Comparison of ENCODE assay signal across 18 mouse cellular contexts in genomic region chr1:119299842-119300752, GRCm38 (mm10).
A peak's percentile ranks its signal among the peaks of the same experiment; 100 is the strongest.
DNase-seq lines count a peak whose midpoint lies in the region; ATAC-seq and TF ChIP-seq lines count a peak whose summit lies in the region.
"Had no signal": no experiment of that assay in that cellular context is flagged by ENCODE, and none has a peak within 500 bp of the region (broad histone marks: within the 10 kb centered on the region; RNA-seq: fewer than 3 reads in every experiment).

No protein-coding gene starts in this region.

- TF ChIP-seq CTCF in heart, adult 2 months (IDR thresholded peaks at IDR 0.05): no peak
- TF ChIP-seq CTCF in Patski (IDR thresholded peaks at IDR 0.05): no peak

- POLR2A ChIA-PET in Patski (lab: Charles Lee): interaction anchor here (0.5 to 1.0 kb wide), 2 partner anchors 15 to 75 kb away, joined by 3 read pairs; no protein-coding TSS in a partner anchor

- no peak overlapping the region for H3K27ac ChIP-seq in heart, adult 2 months
- no peak overlapping the region for H3K27ac ChIP-seq in heart, embryonic 12.5 days (ENCODE audit: poor library complexity, severe bottlenecking)
- H3K27ac ChIP-seq in forebrain, embryonic 12.5 days: no peak overlapping the region
- H3K27ac ChIP-seq: embryonic facial prominence, embryonic 13.5 days; heart, embryonic 15.5 days; intestine, embryonic 15.5 days; midbrain, embryonic 15.5 days had no signal

- 47% methylated on average over 12 of the region's 12 CpGs for WGBS in heart, adult 2 months
- 65% methylated on average over 12 of the region's 12 CpGs for WGBS in heart, embryonic 12.5 days
- WGBS in forebrain, embryonic 12.5 days: 90% methylated on average over 12 of the region's 12 CpGs

- DNase-seq in heart, adult 2 months: peak; percentile 40 to 74
- DNase-seq in Patski (ENCODE audit: low read depth, low spot score): peak; percentile 59
- DNase-seq in heart, adult 9 months (ENCODE audit: low spot score in 2 of 2): peak; percentile 27 to 32
- DNase-seq in retina, postnatal 1 day: no peak
- DNase-seq: cerebellum, adult 8-10 months; forebrain, postnatal 0 days; left cerebral cortex, postnatal 4 days; liver, postnatal 0 days; thymus, adult 18-20 months had no signal

- 0 out of 2 replicates have a peak, but pooled peaks have one; percentile 37 for TF ChIP-seq EP300 in heart, adult 2 months (IDR thresholded peaks at IDR 0.05; ENCODE audit: insufficient read depth, low read depth, low read length)

- no peaks in the 10 kb centered on the region for H3K27me3 ChIP-seq in heart, adult 2 months (ENCODE audit: control insufficient read depth, insufficient read depth, low read length)
- no peaks in the 10 kb centered on the region for H3K27me3 ChIP-seq in heart, embryonic 12.5 days (replicated peaks)
- H3K27me3 ChIP-seq in Patski (no peaks in the 10 kb centered on the region), myocyte (ENCODE audit: control insufficient read depth, insufficient read depth, insufficient read length) (no peaks in the 10 kb centered on the region)
- peaks cover 53% of the 10 kb centered on the region for H3K27me3 ChIP-seq in forebrain, embryonic 12.5 days
- H3K27me3 ChIP-seq: CH12.LX; embryonic facial prominence, embryonic 13.5 days; heart, embryonic 15.5 days; intestine, embryonic 15.5 days had no signal

- H3ac ChIP-seq in myocyte (ENCODE audit: control insufficient read depth, insufficient read length): no peak overlapping the region

- CTCF ChIA-PET in Patski (lab: Charles Lee): interaction anchor here (1.0 kb wide), 2 partner anchors 8 to 91 kb away, joined by 3 read pairs; no protein-coding TSS in a partner anchor

- no peaks in the 10 kb centered on the region for H3K9me3 ChIP-seq in heart, embryonic 12.5 days (replicated peaks)
- H3K9me3 ChIP-seq in forebrain, embryonic 12.5 days: no peaks in the 10 kb centered on the region
- H3K9me3 ChIP-seq: embryonic facial prominence, embryonic 13.5 days; heart, embryonic 15.5 days; intestine, embryonic 15.5 days; midbrain, embryonic 15.5 days had no signal

- no peaks in the 10 kb centered on the region for H3K36me3 ChIP-seq in heart, adult 2 months (ENCODE audit: control insufficient read depth, insufficient read depth, low read length)
- H3K36me3 ChIP-seq in heart, embryonic 12.5 days: no peaks in the 10 kb centered on the region
- no peaks in the 10 kb centered on the region for H3K36me3 ChIP-seq in myocyte (ENCODE audit: control insufficient read depth, insufficient read depth)
- H3K36me3 ChIP-seq in forebrain, embryonic 12.5 days (replicated peaks): no peaks in the 10 kb centered on the region
- H3K36me3 ChIP-seq: embryonic facial prominence, embryonic 13.5 days; heart, embryonic 15.5 days; intestine, embryonic 15.5 days; midbrain, embryonic 15.5 days had no signal

- no peak overlapping the region for H3K4me3 ChIP-seq in heart, adult 2 months
- no peak overlapping the region for H3K4me3 ChIP-seq in heart, embryonic 12.5 days
- H3K4me3 ChIP-seq in myocyte: no peak overlapping the region
- no peak overlapping the region for H3K4me3 ChIP-seq in forebrain, embryonic 12.5 days (replicated peaks)
- H3K4me3 ChIP-seq: embryonic facial prominence, embryonic 13.5 days; heart, embryonic 15.5 days; intestine, embryonic 15.5 days; midbrain, embryonic 15.5 days had no signal

- no peaks in the 10 kb centered on the region for H3K79me2 ChIP-seq in heart, adult 2 months (replicated peaks; ENCODE audit: control insufficient read depth, insufficient read depth, low read length)
- no peaks in the 10 kb centered on the region for H3K79me2 ChIP-seq in myocyte (ENCODE audit: control insufficient read depth, insufficient read depth)

- no peak overlapping the region for H3K4me2 ChIP-seq in heart, embryonic 12.5 days
- no peak overlapping the region for H3K4me2 ChIP-seq in myocyte (ENCODE audit: low read depth)
- no peak overlapping the region for H3K4me2 ChIP-seq in forebrain, embryonic 12.5 days
- H3K4me2 ChIP-seq: embryonic facial prominence, embryonic 13.5 days; heart, embryonic 15.5 days; intestine, embryonic 15.5 days; midbrain, embryonic 15.5 days had no signal

- no peak overlapping the region for H3K9ac ChIP-seq in heart, adult 2 months (ENCODE audit: low read depth, low read length)
- no peak overlapping the region for H3K9ac ChIP-seq in heart, embryonic 12.5 days
- H3K9ac ChIP-seq in forebrain, embryonic 12.5 days: no peak overlapping the region
- H3K9ac ChIP-seq: embryonic facial prominence, embryonic 13.5 days; forebrain, postnatal 0 days; heart, embryonic 15.5 days; intestine, embryonic 15.5 days; liver, postnatal 0 days; midbrain, embryonic 15.5 days had no signal

- TF ChIP-seq POLR2A in heart, adult 2 months (IDR thresholded peaks at IDR 0.05; ENCODE audit: insufficient read depth, low read depth, low read length): no peak
- TF ChIP-seq POLR2A in myocyte (IDR thresholded peaks at IDR 0.05; ENCODE audit: insufficient read length, low read depth): no peak

- ATAC-seq in heart, embryonic 12.5 days (ENCODE audit: insufficient number of reproducible peaks, low FRiP score): no peak
- ATAC-seq in Patski: peak; percentile 60
- no peak for ATAC-seq in forebrain, embryonic 12.5 days (ENCODE audit: low FRiP score)
- no peak for ATAC-seq in cerebellum, adult (ENCODE audit: insufficient number of reproducible peaks, low FRiP score, low TSS enrichment)
- ATAC-seq: forebrain, postnatal 0 days; intestine, embryonic 15.5 days; liver, postnatal 0 days; midbrain, embryonic 15.5 days had no signal

- intact Hi-C loops in heart, adult 2 months (cut with DNase I): no loop called here

- peaks cover 5% of the 10 kb centered on the region; the same call in 1 of the 2 replicates for H3K4me1 ChIP-seq in heart, adult 2 months (ENCODE audit: control insufficient read depth, insufficient read depth, low read length)
- peaks cover 11% of the 10 kb centered on the region; the same call in 1 of the 2 replicates for H3K4me1 ChIP-seq in heart, embryonic 12.5 days (replicated peaks)
- H3K4me1 ChIP-seq in forebrain, embryonic 12.5 days: peaks cover 11% of the 10 kb centered on the region
- H3K4me1 ChIP-seq: heart, embryonic 15.5 days; intestine, embryonic 15.5 days had no signal

- in situ Hi-C loops in Patski (cut with MboI; ENCODE audit: low pct_unique_long_range_greater_than_20kb): no loop called here

TF ChIP-seq in myocyte, 11 proteins besides CTCF, POLR2A, EP300 and RAD21:
- TF ChIP-seq MYOG (IDR thresholded peaks at IDR 0.05; ENCODE audit: control insufficient read depth in 1 of 3, insufficient read depth in 1 of 3, insufficient read length in 2 of 3, low read depth in 2 of 3) (no peak), REST (IDR thresholded peaks at IDR 0.05; ENCODE audit: insufficient read depth, insufficient read length) (no peak), TCF12 (IDR thresholded peaks at IDR 0.05; ENCODE audit: insufficient read depth, poor library complexity, severe bottlenecking) (no peak), CEBPB (IDR thresholded peaks at IDR 0.05; ENCODE audit: insufficient read depth, poor library complexity, severe bottlenecking) (peak; percentile 72), USF1 (IDR thresholded peaks at IDR 0.05; ENCODE audit: low read depth) (no peak)
